Mouse (Mus musculus): ENCODE results near the gene Mum1. TPM values are rescaled to one million over a fixed set of nuclear protein-coding genes. Genes with fewer than 3 reads are reported as not detected.

Mum1 gene
- 10 to 100 TPM; 32.2 to 32.6 TPM for total RNA-seq (2023)

GRCm38 (mm10) chr10:80226416-80227165 is at the start of gene Mum1:
Gene Mum1 (plus strand): TSS chr10:80226434.

GRCm38 (mm10) chr10:80179068-80180051 is 46.9 kb upstream of the Mum1 start, which contains the start of gene Efna2:
Gene Efna2 (plus strand): TSS chr10:80179482.

GRCm38 (mm10) chr10:80248971-80249640 is 22.9 kb downstream of the Mum1 start, which contains the start of gene Ndufs7:
Gene Ndufs7 (plus strand): TSS chr10:80249121.

GRCm38 (mm10) chr10:80260642-80261584 is 34.7 kb downstream of the Mum1 start, which contains the start of the genes Gamt and Dazap1:
Gene Gamt (minus strand): TSS chr10:80261012.
Gene Dazap1 (plus strand): TSS chr10:80261486.

GRCm38 (mm10) chr10:80292251-80293146 is 66.3 kb downstream of the Mum1 start, which contains the start of gene Rps15:
Gene Rps15 (plus strand): TSS chr10:80292453.

Other genes starting within 250 kb of the Mum1 start
- gene Tmem259, start 242.1 kb upstream of the Mum1 start, total RNA-seq (2023) = 10 to 100 TPM; 64.3 to 74.9 TPM
- 100 to 1,000 TPM; 518 to 532 TPM for gene Cnn2, start 237.8 kb upstream of the Mum1 start, total RNA-seq (2023)
- 100 to 1,000 TPM; 108 to 114 TPM for gene Abca7, start 229.9 kb upstream of the Mum1 start, total RNA-seq (2023)
- 100 to 1,000 TPM; 413 to 426 TPM for gene Arhgap45, start 209.8 kb upstream of the Mum1 start, total RNA-seq (2023)
- 10 to 100 TPM; 40.4 to 41.4 TPM for gene Polr2e, start 186.6 kb upstream of the Mum1 start, total RNA-seq (2023)
- 100 to 1,000 TPM; 313 to 334 TPM for gene Gpx4, start 179.3 kb upstream of the Mum1 start, total RNA-seq (2023)
- 100 to 1,000 TPM; 125 to 162 TPM for gene Sbno2, start 120.9 kb upstream of the Mum1 start, total RNA-seq (2023)
- 100 to 1,000 TPM; 175 to 179 TPM for gene Stk11, start 110.6 kb upstream of the Mum1 start, total RNA-seq (2023)
- gene Atp5d, start 87.8 kb upstream of the Mum1 start, total RNA-seq (2023) = 100 to 1,000 TPM; 122 to 126 TPM
- 1 to 10 TPM; 1.3 to 1.7 TPM for gene Cbarp, start 85.6 kb upstream of the Mum1 start, total RNA-seq (2023)
- 100 to 1,000 TPM; 232 to 270 TPM for gene Midn, start 78.2 kb upstream of the Mum1 start, total RNA-seq (2023)
- 10 to 100 TPM; 33.5 to 40.3 TPM for gene Cirbp, start 60.4 kb upstream of the Mum1 start, total RNA-seq (2023)
- 1 to 10 TPM; 5.4 to 6.7 TPM for gene 1600002K03Rik, start 53.5 kb upstream of the Mum1 start, total RNA-seq (2023)
- gene Efna2, start 47.0 kb upstream of the Mum1 start, total RNA-seq (2023) = under 1 TPM in 1 of 2 experiments, not detected in 1; 0.24 TPM
- 10 to 100 TPM; 62.6 to 65.8 TPM for gene Ndufs7, start 22.7 kb downstream of the Mum1 start, total RNA-seq (2023)
- gene Gamt, start 34.6 kb downstream of the Mum1 start, total RNA-seq (2023) = 1 to 10 TPM; 4.8 to 8.8 TPM
- gene Dazap1, start 35.1 kb downstream of the Mum1 start, total RNA-seq (2023) = 100 to 1,000 TPM in 1 of 2 experiments, 10 to 100 TPM in 1; 96.6 to 113 TPM
- 100 to 1,000 TPM; 865 to 877 TPM for gene Rps15, start 66.0 kb downstream of the Mum1 start, total RNA-seq (2023)
- gene Apc2, start 69.5 kb downstream of the Mum1 start, total RNA-seq (2023) = not detected
- gene 2310011J03Rik, start 94.1 kb downstream of the Mum1 start, total RNA-seq (2023) = 10 to 100 TPM; 21.5 to 26.4 TPM
- gene Pcsk4, start 103.1 kb downstream of the Mum1 start, total RNA-seq (2023) = under 1 TPM in 1 of 2 experiments, not detected in 1; 0.66 TPM
- 1 to 10 TPM; 3.3 to 3.6 TPM for gene Reep6, start 103.5 kb downstream of the Mum1 start, total RNA-seq (2023)
- gene Adamtsl5, start 122.0 kb downstream of the Mum1 start, total RNA-seq (2023) = under 1 TPM; 0.53 to 0.55 TPM
- gene Plk5, start 130.0 kb downstream of the Mum1 start, total RNA-seq (2023) = not detected
- gene Mex3d, start 161.2 kb downstream of the Mum1 start, total RNA-seq (2023) = 1 to 10 TPM; 3.3 to 4.2 TPM
- gene Mbd3, start 173.1 kb downstream of the Mum1 start, total RNA-seq (2023) = 10 to 100 TPM; 41.9 to 49.5 TPM
- gene Uqcr11, start 180.4 kb downstream of the Mum1 start, total RNA-seq (2023) = 100 to 1,000 TPM; 101 to 112 TPM
- 10 to 100 TPM; 50.5 to 63.1 TPM for gene Tcf3, start 207.2 kb downstream of the Mum1 start, total RNA-seq (2023)